Mouse (Mus musculus): ENCODE measurements around the gene Olfr285. TPM values are rescaled to one million over a fixed set of nuclear protein-coding genes. Genes with fewer than 3 reads are reported as not detected.

Olfr285 gene
- total RNA-seq (2018; cell fraction: chromatin; rRNA removed), result not detected
- total RNA-seq (2018; cell fraction: cytosol; rRNA removed), result not detected
- not detected for total RNA-seq (2018; cell fraction: nucleus; rRNA removed)
- not detected in 3 replicates for polyA plus RNA-seq (2018)

- no peak within 1 kb of the TSS for H3K27ac ChIP-seq
- 95% methylated on average over 5 of the region's 5 CpGs for WGBS (ENCODE audit: missing documents)
- H3K4me3 ChIP-seq (ENCODE audit: inconsistent target), result no peak within 1 kb of the TSS
- no peaks in the 10 kb centered on the region for H3K79me2 ChIP-seq (ENCODE audit: inconsistent target)
- no peaks in the 10 kb centered on the region for H3K36me3 ChIP-seq (ENCODE audit: inconsistent target)
These were observed at the start of gene Olfr285 for GRCm38 (mm10) chr15:98317177-98317724. Gene Olfr285 (minus strand): TSS chr15:98317353.

DNA sequence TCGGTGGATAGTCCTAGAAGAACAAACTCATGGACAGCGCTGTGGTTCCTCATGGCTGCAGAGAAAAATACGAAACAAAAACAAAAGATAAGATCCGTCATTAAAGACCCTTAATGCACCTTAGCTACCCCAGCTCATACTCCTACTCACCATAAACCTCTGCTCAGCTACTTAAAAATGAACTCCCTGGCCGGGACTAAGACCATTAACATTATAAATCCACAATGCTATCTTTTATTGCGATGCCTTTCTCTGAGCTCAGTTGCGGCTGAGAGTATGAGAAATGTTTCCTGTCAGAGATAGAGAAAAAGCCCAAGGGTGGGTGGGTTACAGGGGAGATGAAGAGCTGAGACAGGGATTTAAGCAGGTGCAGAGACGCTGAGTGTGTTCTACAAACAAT is 23.7 kb upstream of the Olfr285 start, which contains the start of gene Olfr284:
Gene Olfr284 (minus strand): TSS at position 101 of the 400 bp plus-strand sequence.
- Histone ChIP-seq H3K27ac (no peak within 1 kb of the TSS), H3K79me2 (ENCODE audit: inconsistent target) (no peaks in the 10 kb centered on the region), H3K36me3 (ENCODE audit: inconsistent target) (no peaks in the 10 kb centered on the region), H3K4me3 (ENCODE audit: inconsistent target) (no peak within 1 kb of the TSS)
- WGBS (ENCODE audit: missing documents), result 94% methylated on average over 8 of the region's 8 CpGs

GRCm38 (mm10) chr15:98315703-98316102 is 1.4 kb downstream of the Olfr285 start:
- Histone ChIP-seq H3K27ac (no peak overlapping the region), H3K4me3 (ENCODE audit: inconsistent target) (no peak overlapping the region), H3K79me2 (ENCODE audit: inconsistent target) (no peaks in the 10 kb centered on the region), H3K36me3 (ENCODE audit: inconsistent target) (no peaks in the 10 kb centered on the region)
- 56% methylated on average over 6 of the region's 6 CpGs for WGBS (ENCODE audit: missing documents)

DNA sequence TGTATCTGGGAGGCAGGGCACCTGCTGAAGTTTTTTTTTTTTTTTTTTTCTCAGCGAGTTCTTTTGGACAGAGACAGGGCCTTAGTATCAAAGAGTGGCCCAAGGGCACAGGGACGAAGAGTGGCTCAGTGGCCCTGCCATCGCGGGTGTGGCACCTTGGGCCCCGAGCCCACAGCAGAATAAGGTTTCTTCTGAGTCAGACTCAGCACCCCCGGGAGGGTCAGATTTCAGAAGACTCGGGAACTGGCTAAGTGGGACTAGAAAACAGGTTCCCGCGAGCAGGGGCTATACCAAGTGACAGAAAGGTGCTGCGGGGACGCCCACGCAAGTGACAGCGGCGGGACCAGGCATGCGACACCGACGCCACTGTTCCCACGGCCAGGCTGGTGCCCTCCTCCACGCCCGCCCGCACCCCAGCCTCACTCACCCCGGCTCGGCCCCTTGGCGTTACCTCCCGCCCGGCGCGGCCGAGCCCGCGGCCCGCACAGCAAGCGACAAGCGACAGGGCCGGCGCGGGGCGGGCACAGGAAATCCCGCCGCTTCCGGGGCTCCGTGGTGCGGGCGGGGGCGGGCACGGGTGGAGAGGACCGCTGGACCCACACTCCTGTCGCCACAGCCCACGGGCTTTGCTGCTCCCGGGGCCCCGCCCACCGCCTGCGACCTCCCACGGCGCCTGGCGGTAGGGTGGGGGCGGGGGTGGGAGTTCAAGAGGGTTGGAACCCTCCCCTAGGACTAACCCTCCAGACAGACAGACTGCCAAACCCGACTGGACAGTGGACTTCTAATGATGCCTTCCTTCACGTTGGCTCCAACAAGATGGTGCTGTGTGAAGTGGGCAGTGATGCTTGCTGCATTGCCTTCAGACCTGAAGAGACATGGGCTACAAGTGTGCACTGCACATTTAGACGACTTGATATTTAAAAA is 21.3 kb downstream of the Olfr285 start, which contains the start of gene Zfp641:
Gene Zfp641 (minus strand): TSS at position 534 of the 924 bp plus-strand sequence.
- H3K27ac ChIP-seq, result no peak within 1 kb of the TSS
- H3K36me3 ChIP-seq (ENCODE audit: inconsistent target), result no peaks in the 10 kb centered on the region
- no peak within 1 kb of the TSS for H3K4me3 ChIP-seq (ENCODE audit: inconsistent target)
- WGBS (ENCODE audit: missing documents), result 5% methylated on average over 59 of the region's 60 CpGs
- no peaks in the 10 kb centered on the region for H3K79me2 ChIP-seq (ENCODE audit: inconsistent target)

GRCm38 (mm10) chr15:98293651-98294050 is 23.5 kb downstream of the Olfr285 start:
- H3K4me3 ChIP-seq (ENCODE audit: inconsistent target), result no peak overlapping the region
- 95% methylated on average over 8 of the region's 8 CpGs for WGBS (ENCODE audit: missing documents)
- no peaks in the 10 kb centered on the region for H3K36me3 ChIP-seq (ENCODE audit: inconsistent target)
- H3K27ac ChIP-seq, result no peak overlapping the region
- no peaks in the 10 kb centered on the region for H3K79me2 ChIP-seq (ENCODE audit: inconsistent target)

DNA sequence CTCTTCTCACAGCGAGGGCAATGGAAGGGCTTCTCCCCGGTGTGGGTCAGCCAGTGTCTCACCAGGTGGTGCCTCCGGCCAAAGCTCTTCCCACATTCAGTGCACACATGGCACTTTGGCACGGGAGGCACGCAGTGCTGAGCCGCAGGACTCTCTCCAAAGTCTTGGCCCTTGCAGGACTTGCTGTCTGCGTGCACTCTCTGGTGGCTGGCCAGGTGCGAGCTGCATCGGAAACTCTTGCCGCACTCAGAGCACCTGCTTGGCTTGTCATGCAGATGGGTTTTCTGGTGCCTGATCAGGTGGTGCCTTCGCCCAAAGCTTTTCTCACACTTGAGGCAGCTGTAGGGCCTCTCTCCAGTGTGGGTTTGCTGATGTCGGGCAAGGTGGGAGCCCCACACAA is 28.6 kb downstream of the Olfr285 start:
- 94% methylated on average over 12 of the region's 12 CpGs for WGBS (ENCODE audit: missing documents)
- no peaks in the 10 kb centered on the region for H3K79me2 ChIP-seq (ENCODE audit: inconsistent target)
- H3K4me3 ChIP-seq (ENCODE audit: inconsistent target), result no peak overlapping the region
- no peak overlapping the region for H3K27ac ChIP-seq
- no peaks in the 10 kb centered on the region for H3K36me3 ChIP-seq (ENCODE audit: inconsistent target)

- WGBS (ENCODE audit: missing documents), result 81% methylated on average over 7 of the region's 7 CpGs
- no peak overlapping the region for H3K27ac ChIP-seq
- no peaks in the 10 kb centered on the region for H3K79me2 ChIP-seq (ENCODE audit: inconsistent target)
- H3K4me3 ChIP-seq (ENCODE audit: inconsistent target), result no peak overlapping the region
- H3K36me3 ChIP-seq (ENCODE audit: inconsistent target), result no peaks in the 10 kb centered on the region
These were observed 30.7 kb downstream of the Olfr285 start for GRCm38 (mm10) chr15:98286418-98286817.

Other genes starting within 250 kb of the Olfr285 start
- 4.4 to 6.7 TPM (median 5.4 TPM) in 3 replicates for gene Pfkm, start 224.8 kb downstream of the Olfr285 start, polyA plus RNA-seq (2018)
- gene Senp1, start 223.6 kb downstream of the Olfr285 start, polyA plus RNA-seq (2018), result 11.1 to 14.4 TPM (median 13.4 TPM) in 3 replicates
- 26.1 to 34.8 TPM (median 30.3 TPM) in 3 replicates for gene Asb8, start 151.7 kb downstream of the Olfr285 start, polyA plus RNA-seq (2018)
- not detected in 3 replicates for gene Ccdc184, start 150.2 kb downstream of the Olfr285 start, polyA plus RNA-seq (2018)
- not detected in 3 replicates for gene Olfr288, start 121.8 kb downstream of the Olfr285 start, polyA plus RNA-seq (2018)
- gene Gm44579, start 96.4 kb downstream of the Olfr285 start, polyA plus RNA-seq (2018), result not detected in 3 replicates
- not detected in 3 replicates for gene Olfr287, start 96.3 kb downstream of the Olfr285 start, polyA plus RNA-seq (2018)
- gene Olfr286, start 82.9 kb downstream of the Olfr285 start, polyA plus RNA-seq (2018), result not detected in 3 replicates
- gene H1fnt, start 60.1 kb downstream of the Olfr285 start, polyA plus RNA-seq (2018), result not detected in 3 replicates
- not detected in 3 replicates for gene Zfp641, start 21.2 kb downstream of the Olfr285 start, polyA plus RNA-seq (2018)
- not detected in 3 replicates for gene Olfr284, start 23.6 kb upstream of the Olfr285 start, polyA plus RNA-seq (2018)
- not detected in 3 replicates for gene Olfr283, start 63.6 kb upstream of the Olfr285 start, polyA plus RNA-seq (2018)
- not detected in 3 replicates for gene Olfr282, start 113.9 kb upstream of the Olfr285 start, polyA plus RNA-seq (2018)
- gene Olfr281, start 135.2 kb upstream of the Olfr285 start, polyA plus RNA-seq (2018), result not detected in 3 replicates
- not detected in 3 replicates for gene OR5BS1P, start 152.5 kb upstream of the Olfr285 start, polyA plus RNA-seq (2018)
- not detected in 3 replicates for gene Lalba, start 165.4 kb upstream of the Olfr285 start, polyA plus RNA-seq (2018)
- not detected in 3 replicates for gene Olfr279, start 175.0 kb upstream of the Olfr285 start, polyA plus RNA-seq (2018)
- 17.8 to 41.1 TPM (median 31.9 TPM) in 3 replicates for gene Kansl2, start 216.9 kb upstream of the Olfr285 start, polyA plus RNA-seq (2018)

Measured in macrophage (primary cell).